Mouse (Mus musculus) kidney, adult 2 months (tissue): ENCODE measurements around the gene Sorcs1.

Experiments
- CTCF ChIP-seq: fragments of 200-500 bp; conservative IDR thresholded peaks from 2 replicates; pipeline ENCODE4 v1.5.1; 2011; ENCODE audit warnings: low read depth, mild to moderate bottlenecking, control low read depth, low read length, moderate library complexity, mixed read lengths; ENCODE audit not compliant: insufficient read depth, insufficient read length
- POLR2A ChIP-seq: fragments of 200-500 bp; IDR thresholded peaks from one replicate; pipeline ENCODE4 v1.6.1; 2011; ENCODE audit warnings: low read depth, low read length, control low read depth

- TF ChIP-seq CTCF: no peak
- no peak for TF ChIP-seq POLR2A
These were observed 288.4 kb downstream of the Sorcs1 start for GRCm38 (mm10) chr19:50389925-50390552.
